Mouse (Mus musculus) brain, embryonic 14.5 days (tissue): ENCODE measurements at regions not wholly inside any gene's neighbourhood (a gene's known extent, or its start where the extent isn't known, plus 50 kb on each side); places are given as distances from the start of the nearest gene placed in this dataset.
A peak's percentile ranks its signal among the peaks of the same experiment; 100 is the strongest.

Experiments used
- DNase-seq: peaks from one replicate; pipeline ENCODE4 v3.0.0-alpha.2; 2011; ENCODE audit warnings: low read depth
- CTCF ChIP-seq: fragments of 200-500 bp; IDR thresholded peaks from 2 replicates; pipeline ENCODE4 v1.5.1; 2012; ENCODE audit warnings: inconsistent platforms, mild to moderate bottlenecking, moderate library complexity, borderline replicate concordance; ENCODE audit not compliant: insufficient read depth, insufficient read length; ENCODE audit errors: extremely low read depth
- POLR2A ChIP-seq: fragments of 200-500 bp; IDR thresholded peaks from 2 replicates; pipeline ENCODE4 v1.6.1; 2012; ENCODE audit warnings: mild to moderate bottlenecking, inconsistent platforms, borderline replicate concordance; ENCODE audit not compliant: poor library complexity, insufficient read depth, insufficient read length, severe bottlenecking; ENCODE audit errors: extremely low read depth

- DNase-seq = peak; percentile 42
- TF ChIP-seq CTCF (no peak), POLR2A (no peak)
Measured at GRCm38 (mm10) chr4:142853924-142854323, 358.9 kb downstream of the Prdm2 start.

GRCm38 (mm10) chr4:142845066-142845696 lies 367.6 kb downstream of the Prdm2 start:
- DNase-seq = peak; percentile 47

GRCm38 (mm10) chr4:142839540-142839939 lies 373.3 kb downstream of the Prdm2 start:
- DNase-seq = no peak
- TF ChIP-seq CTCF = no peak
- TF ChIP-seq POLR2A = no peak

More at GRCm38 (mm10) chr4:142845066-142845696, 367.6 kb downstream of the Prdm2 start:
- TF ChIP-seq CTCF = no peak
- no peak for TF ChIP-seq POLR2A

- DNase-seq = no peak
- TF ChIP-seq POLR2A (no peak), CTCF (no peak)
Measured at GRCm38 (mm10) chr4:142838363-142838964, 374.3 kb downstream of the Prdm2 start.

GRCm38 (mm10) chr4:142837636-142838035 lies 375.2 kb downstream of the Prdm2 start:
- no peak for DNase-seq
- TF ChIP-seq POLR2A (no peak), CTCF (no peak)

GRCm38 (mm10) chr4:142829711-142830110 lies 383.1 kb downstream of the Prdm2 start:
- TF ChIP-seq CTCF = no peak
- no peak for TF ChIP-seq POLR2A
- DNase-seq = peak; percentile 80

GRCm38 (mm10) chr4:142828969-142829368 lies 383.8 kb downstream of the Prdm2 start:
- peak; percentile 81 for DNase-seq
- TF ChIP-seq POLR2A (no peak), CTCF (no peak)

GRCm38 (mm10) chr4:142826250-142826893 lies 386.4 kb downstream of the Prdm2 start:
- DNase-seq = peak; percentile 90
- no peak for TF ChIP-seq CTCF
- no peak for TF ChIP-seq POLR2A

- DNase-seq = peak; percentile 76
- TF ChIP-seq CTCF (no peak), POLR2A (no peak)
Measured at GRCm38 (mm10) chr4:142825786-142826185, 387.0 kb downstream of the Prdm2 start.

- DNase-seq = no peak
- TF ChIP-seq CTCF (no peak), POLR2A (no peak)
Measured at GRCm38 (mm10) chr4:142818440-142818839, 394.4 kb downstream of the Prdm2 start.

GRCm38 (mm10) chr4:142816986-142817385 lies 395.8 kb downstream of the Prdm2 start:
- peak; percentile 23; the same call in 1 of the 2 replicates for TF ChIP-seq CTCF
- no peak for TF ChIP-seq POLR2A
- DNase-seq = peak; percentile 41

GRCm38 (mm10) chr4:142803819-142804218 lies 409.0 kb downstream of the Prdm2 start:
- peak; percentile 43 for DNase-seq
- TF ChIP-seq CTCF = no peak
- TF ChIP-seq POLR2A = no peak

GRCm38 (mm10) chr4:142799291-142799690 lies 413.5 kb downstream of the Prdm2 start:
- DNase-seq = peak; percentile 75

More at GRCm38 (mm10) chr4:142799291-142799690, 413.5 kb downstream of the Prdm2 start:
- TF ChIP-seq POLR2A (no peak), CTCF (no peak)
